Mouse (Mus musculus) C2C12 (cell line): ENCODE data around the gene Prpsap2.

Experiments
- CTCF ChIP-seq: IDR thresholded peaks from one replicate; pipeline ENCODE4 v1.5.1; 2011; ENCODE audit not compliant: control insufficient read depth, insufficient read depth, insufficient read length
- MYOG ChIP-seq: IDR thresholded peaks from one replicate; pipeline ENCODE4 v1.6.1; 2011; ENCODE audit not compliant: control insufficient read depth, insufficient read length; ENCODE audit errors: extremely low read depth

DNA sequence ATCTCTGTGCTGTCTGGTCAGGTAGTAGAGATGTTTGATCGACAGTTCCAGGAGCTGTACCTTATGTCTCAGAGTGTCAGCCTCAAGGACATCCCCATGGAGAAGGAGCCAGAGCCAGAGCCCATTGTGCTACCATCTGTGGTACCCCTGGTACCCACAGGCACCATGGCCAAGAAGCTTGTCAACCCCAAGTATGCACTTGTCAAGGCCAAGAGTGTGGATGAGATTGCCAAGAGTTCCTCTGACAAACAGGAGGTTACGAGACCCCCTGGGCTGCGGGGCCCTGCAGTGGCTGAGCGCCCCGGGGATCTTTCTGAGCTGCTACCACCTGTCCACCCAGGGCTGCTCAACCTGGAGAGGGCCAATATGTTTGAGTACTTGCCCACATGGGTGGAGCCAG is 59.4 kb downstream of the Prpsap2 start:
- no peak for TF ChIP-seq CTCF
- no peak for TF ChIP-seq MYOG
